Mouse (Mus musculus) kidney, adult 2 months (tissue): ENCODE measurements around the gene Hunk. TPM values are rescaled to one million over a fixed set of nuclear protein-coding genes. Genes with fewer than 3 reads are reported as not detected.
A peak's percentile ranks its signal among the peaks of the same experiment; 100 is the strongest.

ENCODE experiments used
- DNase-seq: peaks from one replicate; pipeline ENCODE4 v3.0.0; 2021
- H3K27ac ChIP-seq: fragments of 200-500 bp; 2 replicates; pipeline ENCODE4 v1.5.1; 2012; ENCODE audit warnings: low read depth, low read length, control low read depth, inconsistent platforms; ENCODE audit not compliant: insufficient read depth
- H3K27me3 ChIP-seq: fragments of 200-500 bp; replicated peaks from 2 replicates; pipeline ENCODE4 v1.6.1; 2012; ENCODE audit warnings: mild to moderate bottlenecking, moderate library complexity, low read length, inconsistent platforms; ENCODE audit not compliant: control insufficient read depth, insufficient read depth
- H3K36me3 ChIP-seq: fragments of 200-500 bp; 2 replicates; pipeline ENCODE4 v1.6.1; 2012; ENCODE audit warnings: mild to moderate bottlenecking, moderate library complexity, low read length, inconsistent platforms; ENCODE audit not compliant: control insufficient read depth, insufficient read depth
- H3K4me1 ChIP-seq: fragments of 200-500 bp; 2 replicates; pipeline ENCODE4 v1.6.1; 2011; ENCODE audit warnings: low read length; ENCODE audit not compliant: control insufficient read depth, insufficient read depth
- H3K4me3 ChIP-seq: fragments of 200-500 bp; 2 replicates; pipeline ENCODE4 v1.5.1; 2011; ENCODE audit warnings: mild to moderate bottlenecking, low read depth, low read length, control low read depth; ENCODE audit not compliant: insufficient read depth
- CTCF ChIP-seq: fragments of 200-500 bp; conservative IDR thresholded peaks from 2 replicates; pipeline ENCODE4 v1.5.1; 2011; ENCODE audit warnings: low read depth, mild to moderate bottlenecking, control low read depth, low read length, moderate library complexity, mixed read lengths; ENCODE audit not compliant: insufficient read depth, insufficient read length
- POLR2A ChIP-seq: fragments of 200-500 bp; IDR thresholded peaks from one replicate; pipeline ENCODE4 v1.6.1; 2011; ENCODE audit warnings: low read depth, low read length, control low read depth
- WGBS: fragments of 180-500 bp; shearing (Covaris S2); methylation state at CpG from one replicate; pipeline ENCODE4 v1.1.7; 2018; 5-methylcytosine and 5-hydroxymethylcytosine counted together
- polyA plus RNA-seq: library from polyadenylated mRNA; depleted of rRNA; stranded (reverse); fragments of >200 nt; gene quantifications from 2 replicates; pipeline ENCODE4 v1.2.3, GENCODE M21; 2012

The Hunk gene
- polyA plus RNA-seq, 1 experiment: 2.1 TPM

GRCm38 (mm10) chr16:90394761-90395160 lies 8.9 kb downstream of the Hunk start:
- Histone ChIP-seq H3K4me1 (peaks cover 7% of the 10 kb centered on the region; the same call in 1 of the 2 replicates), H3K27me3 (no peaks in the 10 kb centered on the region)
- WGBS: 63% methylated on average over 4 of the region's 4 CpGs

GRCm38 (mm10) chr16:90395996-90396556 lies 10.3 kb downstream of the Hunk start:
- no peak overlapping the region for H3K4me3 ChIP-seq
- peak; percentile 76 for DNase-seq
- H3K36me3 ChIP-seq: no peaks in the 10 kb centered on the region
- peak overlapping the region; percentile 66 for H3K27ac ChIP-seq
- H3K27me3 ChIP-seq: no peaks in the 10 kb centered on the region
- 41% methylated on average over 11 of the region's 11 CpGs for WGBS
- H3K4me1 ChIP-seq: peaks cover 9% of the 10 kb centered on the region; the same call in 1 of the 2 replicates
- no peak for TF ChIP-seq CTCF
- no peak for TF ChIP-seq POLR2A

More at GRCm38 (mm10) chr16:90394761-90395160, 8.9 kb downstream of the Hunk start:
- DNase-seq: peak; percentile 90
- H3K36me3 ChIP-seq: no peaks in the 10 kb centered on the region
- no peak overlapping the region for H3K4me3 ChIP-seq
- no peak overlapping the region for H3K27ac ChIP-seq
- TF ChIP-seq POLR2A: no peak
- no peak for TF ChIP-seq CTCF

- 68% methylated on average over 2 of the region's 2 CpGs for WGBS
- no peaks in the 10 kb centered on the region for H3K36me3 ChIP-seq
- no peak overlapping the region for H3K27ac ChIP-seq
- H3K27me3 ChIP-seq: no peaks in the 10 kb centered on the region
- TF ChIP-seq CTCF: no peak
- TF ChIP-seq POLR2A: no peak
- no peak overlapping the region for H3K4me3 ChIP-seq
- peaks cover 12% of the 10 kb centered on the region; the same call in 1 of the 2 replicates for H3K4me1 ChIP-seq
- no peak for DNase-seq
Observed at GRCm38 (mm10) chr16:90396882-90397281, 11.1 kb downstream of the Hunk start.

GRCm38 (mm10) chr16:90400314-90400713 lies 14.5 kb downstream of the Hunk start:
- Histone ChIP-seq H3K27me3 (no peaks in the 10 kb centered on the region), H3K4me3 (no peak overlapping the region), H3K4me1 (peaks cover 21% of the 10 kb centered on the region), H3K36me3 (no peaks in the 10 kb centered on the region), H3K27ac (no peak overlapping the region)
- 30% methylated on average over 8 of the region's 9 CpGs for WGBS
- TF ChIP-seq POLR2A: no peak
- TF ChIP-seq CTCF: no peak
- DNase-seq: peak; percentile 67

GRCm38 (mm10) chr16:90400906-90401666 lies 15.3 kb downstream of the Hunk start:
- H3K4me1 ChIP-seq: peaks cover 19% of the 10 kb centered on the region
- H3K27me3 ChIP-seq: no peaks in the 10 kb centered on the region
- TF ChIP-seq CTCF: no peak
- no peaks in the 10 kb centered on the region for H3K36me3 ChIP-seq
- WGBS: 45% methylated on average over 12 of the region's 12 CpGs
- DNase-seq: peak; percentile 40
- no peak overlapping the region for H3K4me3 ChIP-seq
- H3K27ac ChIP-seq: no peak overlapping the region

GRCm38 (mm10) chr16:90402292-90402691 lies 16.5 kb downstream of the Hunk start:
- TF ChIP-seq CTCF (no peak), POLR2A (no peak)
- Histone ChIP-seq H3K27me3 (no peaks in the 10 kb centered on the region), H3K4me1 (peaks cover 19% of the 10 kb centered on the region), H3K4me3 (no peak overlapping the region), H3K36me3 (no peaks in the 10 kb centered on the region), H3K27ac (no peak overlapping the region)
- DNase-seq: peak; percentile 46
- WGBS: 50% methylated on average over 7 of the region's 7 CpGs

GRCm38 (mm10) chr16:90405195-90405594 lies 19.4 kb downstream of the Hunk start:
- Histone ChIP-seq H3K4me1 (peaks cover 18% of the 10 kb centered on the region), H3K27me3 (no peaks in the 10 kb centered on the region), H3K27ac (no peak overlapping the region), H3K4me3 (no peak overlapping the region), H3K36me3 (no peaks in the 10 kb centered on the region)
- 81% methylated on average over 3 of the region's 3 CpGs for WGBS
- DNase-seq: no peak
- no peak for TF ChIP-seq POLR2A
- TF ChIP-seq CTCF: no peak
